8 mouse cellular contexts compared by ENCODE assay signal in genomic region chrX:53268856-53269255, GRCm38 (mm10). TPM values are rescaled to one million over a fixed set of nuclear protein-coding genes. Genes with fewer than 3 reads are reported as not detected.
A peak's percentile ranks its signal among the peaks of the same experiment; 100 is the strongest.
DNase-seq lines count a peak whose midpoint lies in the region; ATAC-seq and TF ChIP-seq lines count a peak whose summit lies in the region.

No protein-coding gene starts in this region.

- peak overlapping the region; percentile 16; the same call in 1 of the 2 replicates for H3K9ac ChIP-seq in intestine, embryonic 14.5 days (ENCODE audit: low read length)
- H3K9ac ChIP-seq in midbrain, embryonic 11.5 days (ENCODE audit: low read length) = peak overlapping the region; percentile 66; the same call in 1 of the 2 replicates

- peak; percentile 25 for DNase-seq in CD4-positive, CD25-positive, alpha-beta regulatory T cell, adult 2 months (ENCODE audit: low read depth, low spot score)
- peak; percentile 81 for DNase-seq in embryo, embryonic 10.5 days (ENCODE audit: low spot score)
- DNase-seq in gastrocnemius, postnatal 14 days = peak; percentile 73
- DNase-seq in intestine, embryonic 14.5 days (ENCODE audit: low spot score) = peak; percentile 71
- peak; percentile 61 for DNase-seq in limb, embryonic 10.5 days (ENCODE audit: low spot score)
- peak; percentile 91 for DNase-seq in midbrain, embryonic 11.5 days (ENCODE audit: low spot score, missing footprints)

- H3K36me3 ChIP-seq in intestine, embryonic 14.5 days (ENCODE audit: control insufficient read depth, insufficient read depth, low read length) = no peaks in the 10 kb centered on the region
- no peaks in the 10 kb centered on the region for H3K36me3 ChIP-seq in limb, embryonic 10.5 days
- no peaks in the 10 kb centered on the region for H3K36me3 ChIP-seq in midbrain, embryonic 11.5 days (ENCODE audit: control insufficient read depth, insufficient read depth, low read length)
- H3K36me3 ChIP-seq in small intestine, adult 2 months (ENCODE audit: control insufficient read depth, insufficient read depth, low read length) = no peaks in the 10 kb centered on the region

- WGBS in intestine, embryonic 14.5 days = 20% methylated on average over 10 of the region's 10 CpGs
- 8% methylated on average over 10 of the region's 10 CpGs for WGBS in limb, embryonic 10.5 days
- 20% methylated on average over 10 of the region's 10 CpGs for WGBS in midbrain, embryonic 11.5 days
- WGBS in small intestine, adult 2 months = 16% methylated on average over 10 of the region's 10 CpGs

- H3K4me1 ChIP-seq in intestine, embryonic 14.5 days (replicated peaks; ENCODE audit: control insufficient read depth, insufficient read depth, low read length) = 0 out of 2 replicates have a peak, but pooled peaks cover 3% of the 10 kb centered on the region
- peaks cover 6% of the 10 kb centered on the region; the same call in 1 of the 2 replicates for H3K4me1 ChIP-seq in limb, embryonic 10.5 days
- H3K4me1 ChIP-seq in midbrain, embryonic 11.5 days (ENCODE audit: control insufficient read depth, insufficient read depth, low read length) = no peaks in the 10 kb centered on the region; the same call in 1 of the 2 replicates
- no peaks in the 10 kb centered on the region for H3K4me1 ChIP-seq in small intestine, adult 2 months (ENCODE audit: control insufficient read depth, insufficient read depth, insufficient read length, low read length)

- no peaks in the 10 kb centered on the region for H3K27me3 ChIP-seq in intestine, embryonic 14.5 days (replicated peaks; ENCODE audit: control insufficient read depth, insufficient read depth, low read length)
- peaks cover 24% of the 10 kb centered on the region for H3K27me3 ChIP-seq in limb, embryonic 10.5 days (ENCODE audit: low read depth, poor library complexity, severe bottlenecking)
- H3K27me3 ChIP-seq in midbrain, embryonic 11.5 days (ENCODE audit: control insufficient read depth, insufficient read depth, low read length) = no peaks in the 10 kb centered on the region
- H3K27me3 ChIP-seq in small intestine, adult 2 months (ENCODE audit: control insufficient read depth, insufficient read depth, low read length) = no peaks in the 10 kb centered on the region

- H3K9me3 ChIP-seq in intestine, embryonic 14.5 days (ENCODE audit: control insufficient read depth, low read length) = no peaks in the 10 kb centered on the region
- no peaks in the 10 kb centered on the region for H3K9me3 ChIP-seq in limb, embryonic 10.5 days (replicated peaks)
- H3K9me3 ChIP-seq in midbrain, embryonic 11.5 days (ENCODE audit: control insufficient read depth, low read length) = no peaks in the 10 kb centered on the region

- no peak for TF ChIP-seq CTCF in small intestine, adult 2 months (IDR thresholded peaks at IDR 0.05; ENCODE audit: extremely low read depth, insufficient read length, insufficient replicate concordance, low read depth, low read length)

- peak overlapping the region; percentile 74; the same call in 1 of the 2 replicates for H3K27ac ChIP-seq in intestine, embryonic 14.5 days (ENCODE audit: low read depth)
- H3K27ac ChIP-seq in limb, embryonic 10.5 days = peak overlapping the region; percentile 83
- peak overlapping the region; percentile 61 for H3K27ac ChIP-seq in midbrain, embryonic 11.5 days (ENCODE audit: low read depth, low read length)
- H3K27ac ChIP-seq in small intestine, adult 2 months (ENCODE audit: insufficient read depth, low read depth, low read length) = no peak overlapping the region

- no peak for TF ChIP-seq POLR2A in small intestine, adult 2 months (IDR thresholded peaks at IDR 0.05; ENCODE audit: low read depth, low read length)

- intact Hi-C loops in gastrocnemius, postnatal 14 days (cut with DNase I; ENCODE audit: low total_unique reads) = no loop called here

- peak overlapping the region; percentile 60 for H3K4me2 ChIP-seq in intestine, embryonic 14.5 days (ENCODE audit: low read length)
- H3K4me2 ChIP-seq in midbrain, embryonic 11.5 days = peak overlapping the region; percentile 65

- ATAC-seq in CD4-positive, CD25-positive, alpha-beta regulatory T cell, adult 4 months = no peak
- ATAC-seq in intestine, embryonic 14.5 days (replicated peaks; ENCODE audit: low FRiP score, low TSS enrichment, low read depth) = peak; percentile 89
- ATAC-seq in midbrain, embryonic 11.5 days (ENCODE audit: low FRiP score) = peak; percentile 90

- peak overlapping the region; percentile 56 for H3K4me3 ChIP-seq in intestine, embryonic 14.5 days (ENCODE audit: low read depth, low read length)
- peak overlapping the region; percentile 64 for H3K4me3 ChIP-seq in limb, embryonic 10.5 days
- H3K4me3 ChIP-seq in midbrain, embryonic 11.5 days (ENCODE audit: low read depth, low read length) = peak overlapping the region; percentile 50
- peak overlapping the region; percentile 96 for H3K4me3 ChIP-seq in small intestine, adult 2 months (ENCODE audit: low read depth, low read length)

RNA-seq across cellular contexts. Expression of gene Fam122b, which starts 0.7 kb away (rescaled TPM):
- 1 to 10 TPM; 3.4 to 4.8 TPM for polyA plus RNA-seq in CD4-positive, CD25-positive, alpha-beta regulatory T cell, adult 4 months (2017; shearing (Covaris generic))
- 1 to 10 TPM; 1.6 to 3.0 TPM for total RNA-seq in gastrocnemius, postnatal 14 days (2021)
- 11.6 and 11.7 TPM in 2 replicates for polyA plus RNA-seq in intestine, embryonic 14.5 days (2014; fragmentation: Nextera tagmentation; extraction: Ambion mirVana)
- 6.8 and 10.3 TPM in 2 replicates for polyA plus RNA-seq in limb, embryonic 10.5 days (2016; fragmentation: Nextera tagmentation; extraction: Ambion mirVana)
- 8.5 and 9.0 TPM in 2 replicates for polyA plus RNA-seq in midbrain, embryonic 11.5 days (2014; fragmentation: Nextera tagmentation; extraction: Ambion mirVana)
- 0.89 and 2.0 TPM in 2 replicates for polyA plus RNA-seq in small intestine, adult 2 months (2012; rRNA removed)

RNA-seq across cellular contexts. Expression of gene Fam122c, which starts 4.4 kb away (rescaled TPM):
- polyA plus RNA-seq in CD4-positive, CD25-positive, alpha-beta regulatory T cell, adult 4 months (2017; shearing (Covaris generic)) = not detected
- total RNA-seq in gastrocnemius, postnatal 14 days (2021) = not detected
- not detected in 2 replicates for polyA plus RNA-seq in intestine, embryonic 14.5 days (2014; fragmentation: Nextera tagmentation; extraction: Ambion mirVana)
- not detected in 2 replicates for polyA plus RNA-seq in limb, embryonic 10.5 days (2016; fragmentation: Nextera tagmentation; extraction: Ambion mirVana)
- polyA plus RNA-seq in midbrain, embryonic 11.5 days (2014; fragmentation: Nextera tagmentation; extraction: Ambion mirVana) = not detected in 2 replicates
- not detected in 2 replicates for polyA plus RNA-seq in small intestine, adult 2 months (2012; rRNA removed)

RNA-seq across cellular contexts. Expression of gene Plac1, which starts 28.9 kb away (rescaled TPM):
- not detected for polyA plus RNA-seq in CD4-positive, CD25-positive, alpha-beta regulatory T cell, adult 4 months (2017; shearing (Covaris generic))
- not detected for total RNA-seq in gastrocnemius, postnatal 14 days (2021)
- polyA plus RNA-seq in intestine, embryonic 14.5 days (2014; fragmentation: Nextera tagmentation; extraction: Ambion mirVana) = 5.1 and 6.5 TPM in 2 replicates
- 7.7 and 10.2 TPM in 2 replicates for polyA plus RNA-seq in limb, embryonic 10.5 days (2016; fragmentation: Nextera tagmentation; extraction: Ambion mirVana)
- polyA plus RNA-seq in midbrain, embryonic 11.5 days (2014; fragmentation: Nextera tagmentation; extraction: Ambion mirVana) = 1.9 and 2.4 TPM in 2 replicates
- not detected in 2 replicates for polyA plus RNA-seq in small intestine, adult 2 months (2012; rRNA removed)

Comparison
In these comparisons a context has a peak if more than half of its experiments do, and no peak if none do; other contexts are left out.
1. DNase-seq: peak in every context shown above with its lines; median percentile 91 in midbrain, embryonic 11.5 days; 81 in embryo, embryonic 10.5 days; 73 in gastrocnemius, postnatal 14 days; 71 in intestine, embryonic 14.5 days; 61 in limb, embryonic 10.5 days; 25 in CD4-positive, CD25-positive, alpha-beta regulatory T cell, adult 2 months.